Mouse (Mus musculus) neural tube, embryonic 12.5 days (tissue): ENCODE measurements around the gene Prpf38b. TPM values are rescaled to one million over a fixed set of nuclear protein-coding genes. Genes with fewer than 3 reads are reported as not detected.
A peak's percentile ranks its signal among the peaks of the same experiment; 100 is the strongest.

Experiments used
- ATAC-seq: fragments of 200-750 bp; cut with Nextera tagmentation; 2 replicates; pipeline ENCODE4 v1.8.0; 2017; ENCODE audit warnings: low read depth, mild to moderate bottlenecking, moderate TSS enrichment, moderate library complexity; ENCODE audit not compliant: low FRiP score
- H3K27ac ChIP-seq: fragments of 300-500 bp; sonication (generic); 2 replicates; pipeline ENCODE4 v1.5.1; 2016
- H3K27me3 ChIP-seq: fragments of 300-500 bp; sonication (generic); replicated peaks from 2 replicates; pipeline ENCODE4 v1.6.1; 2016; ENCODE audit warnings: mild to moderate bottlenecking
- H3K36me3 ChIP-seq: fragments of 300-500 bp; sonication (generic); 2 replicates; pipeline ENCODE4 v1.6.1; 2016; ENCODE audit warnings: mild to moderate bottlenecking
- H3K4me1 ChIP-seq: fragments of 300-500 bp; sonication (generic); 2 replicates; pipeline ENCODE4 v1.6.1; 2016
- H3K4me2 ChIP-seq: fragments of 300-500 bp; sonication (generic); replicated peaks from 2 replicates; pipeline ENCODE4 v1.6.1; 2016; ENCODE audit warnings: mild to moderate bottlenecking
- H3K4me3 ChIP-seq: fragments of 300-500 bp; sonication (generic); 2 replicates; pipeline ENCODE4 v1.5.1; 2016
- H3K9ac ChIP-seq: fragments of 300-500 bp; sonication (generic); 2 replicates; pipeline ENCODE4 v1.6.1; 2016; ENCODE audit warnings: mild to moderate bottlenecking
- H3K9me3 ChIP-seq: fragments of 300-500 bp; sonication (generic); 2 replicates; pipeline ENCODE4 v1.6.1; 2016; ENCODE audit warnings: mild to moderate bottlenecking
- WGBS: fragments of 180-500 bp; shearing (Covaris S2); methylation state at CpG from one replicate; pipeline ENCODE4 v1.1.7; 2016; 5-methylcytosine and 5-hydroxymethylcytosine counted together
- polyA plus RNA-seq: library from polyadenylated mRNA; unstranded; fragments of >200 nt; fragmentation: Nextera tagmentation; extraction: Ambion mirVana; gene quantifications from 2 replicates; pipeline ENCODE4 v1.2.1, GENCODE M21; 2016

Prpf38b gene
- polyA plus RNA-seq, result 76.6 and 78.9 TPM in 2 replicates

- Histone ChIP-seq H3K4me2 (peak within 1 kb of the TSS; percentile 91), H3K9me3 (no peaks in the 10 kb centered on the region), H3K27me3 (no peaks in the 10 kb centered on the region), H3K4me3 (peak within 1 kb of the TSS; percentile 91), H3K4me1 (peaks cover 14% of the 10 kb centered on the region), H3K36me3 (peaks cover 10% of the 10 kb centered on the region), H3K27ac (peak within 1 kb of the TSS; percentile 96), H3K9ac (peak within 1 kb of the TSS; percentile 92)
- WGBS, result 1% methylated on average over 53 of the region's 53 CpGs
- ATAC-seq, result peak; percentile 100
These were observed at the start of gene Prpf38b for GRCm38 (mm10) chr3:108911548-108912413. TSS of gene Prpf38b (minus strand) at chr3:108911727.

GRCm38 (mm10) chr3:108961226-108961625, 49.7 kb upstream of the Prpf38b start:
- no peak overlapping the region for H3K27ac ChIP-seq
- H3K4me3 ChIP-seq, result no peak overlapping the region; the same call in 1 of the 2 replicates
- no peaks in the 10 kb centered on the region for H3K9me3 ChIP-seq

DNA sequence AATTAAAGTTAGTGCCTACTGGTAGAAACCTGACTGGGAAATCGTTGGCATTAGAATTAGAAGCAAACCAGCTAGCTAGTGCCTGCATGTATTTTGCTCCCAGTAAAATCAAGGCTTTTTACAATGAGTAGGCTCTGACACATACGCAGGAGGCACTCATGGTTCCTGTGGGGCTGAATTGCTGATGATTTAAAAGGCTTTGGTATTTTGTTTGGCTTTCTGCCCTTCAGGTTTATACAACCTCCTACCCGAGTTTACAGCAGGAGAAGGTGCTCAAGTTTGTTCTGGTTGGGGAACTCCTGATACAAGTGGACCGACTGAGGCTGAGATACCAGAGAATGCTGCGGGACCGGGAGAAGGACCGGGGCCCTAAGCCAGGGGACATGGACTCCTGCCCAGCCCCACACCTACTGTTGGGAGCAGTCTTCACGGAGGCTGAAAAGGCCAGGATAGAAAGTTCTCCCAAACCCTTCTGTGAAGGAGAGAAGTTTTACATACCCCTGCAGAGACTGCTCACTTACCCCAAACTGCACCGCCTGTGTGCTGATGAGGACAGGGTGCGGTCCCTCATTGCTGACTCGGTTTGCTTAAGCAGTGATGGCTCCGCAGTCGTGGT, 48.3 kb upstream of the Prpf38b start:
- 76% methylated on average over 13 of the region's 13 CpGs for WGBS
- no peaks in the 10 kb centered on the region for H3K27me3 ChIP-seq
- ATAC-seq, result no peak
- no peak overlapping the region for H3K4me3 ChIP-seq
- H3K4me1 ChIP-seq, result peaks cover 11% of the 10 kb centered on the region; the same call in 1 of the 2 replicates
- H3K36me3 ChIP-seq, result no peaks in the 10 kb centered on the region
- H3K9me3 ChIP-seq, result no peaks in the 10 kb centered on the region
- no peak overlapping the region for H3K4me2 ChIP-seq
- no peak overlapping the region for H3K27ac ChIP-seq
- H3K9ac ChIP-seq, result no peak overlapping the region

More at GRCm38 (mm10) chr3:108961226-108961625, 49.7 kb upstream of the Prpf38b start:
- WGBS, result 27% methylated on average over 7 of the region's 7 CpGs
- Histone ChIP-seq H3K4me1 (peaks cover 11% of the 10 kb centered on the region; the same call in 1 of the 2 replicates), H3K9ac (no peak overlapping the region), H3K27me3 (no peaks in the 10 kb centered on the region), H3K36me3 (no peaks in the 10 kb centered on the region), H3K4me2 (peak overlapping the region; percentile 41)
- peak; percentile 90 for ATAC-seq

DNA sequence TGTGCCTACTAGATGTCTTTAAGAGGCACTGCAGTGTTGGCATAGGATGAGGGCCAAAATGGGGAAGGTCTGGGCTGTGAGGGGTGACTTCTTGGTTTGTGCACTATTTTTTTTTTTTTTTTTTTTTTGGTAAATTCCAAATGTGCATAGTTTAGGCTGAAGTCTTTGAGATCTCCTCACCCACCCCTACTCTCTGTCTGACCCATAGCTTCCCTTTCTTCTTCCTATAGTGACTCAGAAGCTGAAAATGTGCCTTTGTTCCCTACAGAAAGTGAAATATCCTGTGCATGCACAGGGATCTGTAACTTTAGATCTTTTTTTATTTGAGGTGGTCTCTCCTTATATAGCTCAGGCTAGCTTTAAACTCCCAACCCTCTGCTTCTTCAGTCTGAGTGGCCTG, 46.4 kb upstream of the Prpf38b start:
- Histone ChIP-seq H3K36me3 (no peaks in the 10 kb centered on the region), H3K27ac (no peak overlapping the region), H3K4me1 (peaks cover 11% of the 10 kb centered on the region; the same call in 1 of the 2 replicates), H3K9ac (no peak overlapping the region), H3K4me3 (no peak overlapping the region), H3K4me2 (no peak overlapping the region), H3K27me3 (no peaks in the 10 kb centered on the region), H3K9me3 (no peaks in the 10 kb centered on the region)
- no peak for ATAC-seq

- ATAC-seq, result no peak
- Histone ChIP-seq H3K9ac (no peak overlapping the region), H3K27me3 (no peaks in the 10 kb centered on the region), H3K27ac (no peak overlapping the region), H3K4me1 (no peaks in the 10 kb centered on the region), H3K9me3 (no peaks in the 10 kb centered on the region), H3K36me3 (no peaks in the 10 kb centered on the region; the same call in 1 of the 2 replicates), H3K4me2 (peak overlapping the region; percentile 58; the same call in 1 of the 2 replicates), H3K4me3 (no peak overlapping the region)
- WGBS, result 83% methylated on average over 10 of the region's 10 CpGs
These were observed 29.5 kb upstream of the Prpf38b start for GRCm38 (mm10) chr3:108940996-108941395.

- no peak within 1 kb of the TSS for H3K27ac ChIP-seq
- H3K27me3 ChIP-seq, result no peaks in the 10 kb centered on the region
- H3K4me3 ChIP-seq, result peak within 1 kb of the TSS; percentile 27
- H3K4me1 ChIP-seq, result no peaks in the 10 kb centered on the region
- no peaks in the 10 kb centered on the region for H3K9me3 ChIP-seq
- peak; percentile 87 for ATAC-seq
- WGBS, result 58% methylated on average over 52 of the region's 59 CpGs
- no peaks in the 10 kb centered on the region; the same call in 1 of the 2 replicates for H3K36me3 ChIP-seq
- H3K9ac ChIP-seq, result no peak within 1 kb of the TSS
- peak within 1 kb of the TSS; percentile 58 for H3K4me2 ChIP-seq
These were observed 28.6 kb upstream of the Prpf38b start, which contains the start of gene Gm9857 for GRCm38 (mm10) chr3:108940001-108940633. TSS of gene Gm9857 (minus strand) at chr3:108940445.

GRCm38 (mm10) chr3:108939573-108939972, 28.0 kb upstream of the Prpf38b start, which contains the start of gene Henmt1:
TSS of gene Henmt1 (plus strand) at chr3:108939873.
- H3K27me3 ChIP-seq, result no peaks in the 10 kb centered on the region
- no peak within 1 kb of the TSS for H3K27ac ChIP-seq
- no peaks in the 10 kb centered on the region; the same call in 1 of the 2 replicates for H3K36me3 ChIP-seq
- H3K9me3 ChIP-seq, result no peaks in the 10 kb centered on the region
- H3K9ac ChIP-seq, result no peak within 1 kb of the TSS
- WGBS, result 91% methylated on average over 5 of the region's 5 CpGs
- H3K4me2 ChIP-seq, result peak within 1 kb of the TSS; percentile 58
- peak within 1 kb of the TSS; percentile 27 for H3K4me3 ChIP-seq
- H3K4me1 ChIP-seq, result no peaks in the 10 kb centered on the region
- no peak for ATAC-seq

GRCm38 (mm10) chr3:108938691-108939090, 27.2 kb upstream of the Prpf38b start:
- 95% methylated on average over 5 of the region's 5 CpGs for WGBS
- H3K4me1 ChIP-seq, result no peaks in the 10 kb centered on the region
- H3K27me3 ChIP-seq, result no peaks in the 10 kb centered on the region
- H3K36me3 ChIP-seq, result no peaks in the 10 kb centered on the region; the same call in 1 of the 2 replicates
- no peak overlapping the region for H3K4me2 ChIP-seq
- ATAC-seq, result no peak
- no peak overlapping the region for H3K27ac ChIP-seq
- no peak overlapping the region for H3K9ac ChIP-seq
- no peaks in the 10 kb centered on the region for H3K9me3 ChIP-seq
- no peak overlapping the region for H3K4me3 ChIP-seq

DNA sequence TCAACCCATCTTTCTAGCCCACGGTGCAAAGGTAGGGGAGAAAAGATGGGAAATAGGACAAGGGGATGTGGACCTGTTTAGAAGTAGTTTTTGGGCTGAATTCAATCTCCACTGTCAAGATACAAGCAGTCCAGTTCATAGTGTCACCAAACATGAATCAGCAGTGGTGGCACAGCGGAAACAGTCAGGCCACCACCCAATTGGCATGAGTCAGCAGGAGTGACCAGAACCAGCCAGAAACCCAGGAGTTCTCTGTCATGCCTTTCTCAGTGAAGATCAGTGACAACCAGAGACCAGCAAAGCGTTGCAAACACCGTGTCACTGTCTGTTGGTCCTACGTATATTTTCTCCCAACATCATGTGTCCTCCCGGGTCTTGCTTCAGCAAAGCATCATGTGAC, 22.0 kb upstream of the Prpf38b start:
- Histone ChIP-seq H3K27ac (no peak overlapping the region), H3K36me3 (no peaks in the 10 kb centered on the region), H3K9me3 (no peaks in the 10 kb centered on the region), H3K4me2 (no peak overlapping the region), H3K9ac (no peak overlapping the region), H3K4me3 (no peak overlapping the region), H3K4me1 (no peaks in the 10 kb centered on the region), H3K27me3 (no peaks in the 10 kb centered on the region)
- no peak for ATAC-seq
- 95% methylated on average over 6 of the region's 6 CpGs for WGBS

DNA sequence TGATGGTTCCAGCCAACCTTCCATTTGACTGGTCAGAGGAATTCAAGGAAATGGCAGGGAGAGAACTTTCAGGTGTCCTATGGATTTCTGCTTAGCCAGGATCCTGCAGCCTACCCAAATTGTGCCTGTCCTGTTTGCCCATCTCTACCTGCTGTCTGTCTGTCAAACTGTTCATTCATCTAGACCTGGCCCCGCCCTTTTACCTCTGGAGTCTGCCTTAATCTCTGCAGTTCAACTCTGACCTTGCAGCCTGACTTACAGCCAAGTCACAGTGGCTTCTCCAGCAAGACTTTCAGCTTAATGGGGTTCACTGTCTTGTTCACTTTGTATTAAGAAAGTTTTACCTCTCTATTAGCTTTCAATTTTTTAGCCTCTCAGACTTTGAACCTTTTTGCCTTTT, 14.8 kb upstream of the Prpf38b start:
- no peak overlapping the region for H3K4me3 ChIP-seq
- no peaks in the 10 kb centered on the region for H3K9me3 ChIP-seq
- WGBS, result 75% methylated on average over 1 of the region's 1 CpGs
- H3K36me3 ChIP-seq, result no peaks in the 10 kb centered on the region
- H3K9ac ChIP-seq, result no peak overlapping the region
- H3K27me3 ChIP-seq, result no peaks in the 10 kb centered on the region
- H3K27ac ChIP-seq, result no peak overlapping the region
- ATAC-seq, result no peak
- no peak overlapping the region for H3K4me2 ChIP-seq
- no peaks in the 10 kb centered on the region for H3K4me1 ChIP-seq

GRCm38 (mm10) chr3:108925677-108926076, 14.2 kb upstream of the Prpf38b start:
- H3K27ac ChIP-seq, result no peak overlapping the region
- no peaks in the 10 kb centered on the region for H3K9me3 ChIP-seq
- ATAC-seq, result no peak
- no peaks in the 10 kb centered on the region for H3K4me1 ChIP-seq
- H3K27me3 ChIP-seq, result no peaks in the 10 kb centered on the region
- H3K36me3 ChIP-seq, result no peaks in the 10 kb centered on the region
- no peak overlapping the region for H3K4me3 ChIP-seq
- H3K4me2 ChIP-seq, result no peak overlapping the region
- H3K9ac ChIP-seq, result no peak overlapping the region
- 87% methylated on average over 4 of the region's 4 CpGs for WGBS

DNA sequence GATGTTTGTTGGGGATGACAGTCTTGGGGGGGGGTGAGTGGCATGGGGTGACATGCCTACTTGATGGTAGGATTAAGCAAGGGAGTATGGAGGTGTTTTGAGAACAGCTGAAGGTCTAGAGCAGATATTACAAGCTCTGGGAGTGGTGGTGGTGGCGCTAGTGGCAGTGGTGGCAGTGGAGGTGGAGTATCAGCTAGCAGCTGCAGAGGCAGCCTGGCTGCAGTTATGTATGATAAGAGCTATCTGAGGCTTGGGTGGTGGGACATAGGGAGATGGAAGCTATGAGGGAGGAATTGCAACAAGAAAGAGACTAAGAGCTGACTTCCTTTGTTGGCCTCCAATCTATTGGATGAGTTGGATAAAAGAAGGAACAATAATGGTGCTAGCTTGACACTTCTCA, 10.3 kb upstream of the Prpf38b start:
- no peak overlapping the region for H3K27ac ChIP-seq
- WGBS, result 96% methylated on average over 1 of the region's 1 CpGs

More for the DNA sequence above, 10.3 kb upstream of the Prpf38b start:
- Histone ChIP-seq H3K9me3 (no peaks in the 10 kb centered on the region), H3K27me3 (no peaks in the 10 kb centered on the region), H3K4me1 (no peaks in the 10 kb centered on the region), H3K9ac (no peak overlapping the region), H3K4me2 (no peak overlapping the region), H3K4me3 (no peak overlapping the region), H3K36me3 (no peaks in the 10 kb centered on the region)
- no peak for ATAC-seq
